Mouse (Mus musculus) embryonic facial prominence, embryonic 13.5 days (tissue): Measurements from ENCODE around the gene Ttbk1. TPM values are rescaled to one million over a fixed set of nuclear protein-coding genes. Genes with fewer than 3 reads are reported as not detected.
"Not testable (repeated sequence)": the region's sequence is repeated elsewhere in the genome, so short reads cannot be mapped to it uniquely, and the experiment has no call there.

Source experiments
- ATAC-seq: fragments of 200-750 bp; cut with Nextera tagmentation; 2 replicates; pipeline ENCODE4 v1.8.0; 2017; ENCODE audit warnings: low read depth; ENCODE audit not compliant: insufficient number of reproducible peaks, insufficient read depth, low FRiP score, low TSS enrichment
- H3K27ac ChIP-seq: fragments of 300-500 bp; sonication (generic); 2 replicates; pipeline ENCODE4 v1.5.1; 2015; ENCODE audit warnings: moderate library complexity, mild to moderate bottlenecking, inconsistent platforms
- H3K27me3 ChIP-seq: fragments of 300-500 bp; sonication (generic); 2 replicates; pipeline ENCODE4 v1.6.1; 2015; ENCODE audit warnings: mild to moderate bottlenecking, inconsistent platforms
- H3K36me3 ChIP-seq: fragments of 300-500 bp; sonication (generic); 2 replicates; pipeline ENCODE4 v1.6.1; 2015; ENCODE audit warnings: mild to moderate bottlenecking, inconsistent platforms
- H3K4me1 ChIP-seq: fragments of 300-500 bp; sonication (generic); 2 replicates; pipeline ENCODE4 v1.6.1; 2015; ENCODE audit warnings: inconsistent platforms
- H3K4me2 ChIP-seq: fragments of 300-500 bp; sonication (generic); 2 replicates; pipeline ENCODE4 v1.6.1; 2015; ENCODE audit warnings: moderate library complexity, mild to moderate bottlenecking, inconsistent platforms
- H3K4me3 ChIP-seq: fragments of 300-500 bp; sonication (generic); 2 replicates; pipeline ENCODE4 v1.5.1; 2015; ENCODE audit warnings: mild to moderate bottlenecking, inconsistent platforms
- H3K9ac ChIP-seq: fragments of 300-500 bp; sonication (generic); 2 replicates; pipeline ENCODE4 v1.6.1; 2015; ENCODE audit warnings: mild to moderate bottlenecking, inconsistent platforms
- H3K9me3 ChIP-seq: fragments of 300-500 bp; sonication (generic); 2 replicates; pipeline ENCODE4 v1.6.1; 2016; ENCODE audit warnings: inconsistent platforms
- WGBS: fragments of 180-500 bp; shearing (Covaris S2); methylation state at CpG from one replicate; pipeline ENCODE4 v1.1.7; 2015; ENCODE audit warnings: mixed read lengths; 5-methylcytosine and 5-hydroxymethylcytosine counted together
- polyA plus RNA-seq: library from polyadenylated mRNA; unstranded; fragments of >200 nt; fragmentation: Nextera tagmentation; extraction: Ambion mirVana; gene quantifications from 2 replicates; pipeline ENCODE4 v1.2.1, GENCODE M21; 2015

Gene Ttbk1
- polyA plus RNA-seq, 1 experiment from 2014 or later, result 0.27 TPM

- ATAC-seq, result no peak
- Histone ChIP-seq H3K36me3 (peaks cover 47% of the 10 kb centered on the region), H3K27ac (no peak overlapping the region), H3K4me3 (no peak overlapping the region), H3K4me2 (no peak overlapping the region), H3K27me3 (no peaks in the 10 kb centered on the region), H3K9ac (no peak overlapping the region), H3K4me1 (0 out of 2 replicates have a peak, but pooled peaks cover 6% of the 10 kb centered on the region), H3K9me3 (no peaks in the 10 kb centered on the region)
- WGBS, result 86% methylated on average over 2 of the region's 2 CpGs
Measured at GRCm38 (mm10) chr17:46502775-46503174, 15.3 kb upstream of the Ttbk1 start.

- Histone ChIP-seq H3K27me3 (peaks cover 21% of the 10 kb centered on the region), H3K27ac (no peak overlapping the region), H3K4me1 (peaks cover 17% of the 10 kb centered on the region), H3K9me3 (no peaks in the 10 kb centered on the region), H3K4me2 (peak overlapping the region; percentile 87; the same call in 1 of the 2 replicates), H3K36me3 (peaks cover 40% of the 10 kb centered on the region), H3K9ac (0 out of 2 replicates have a peak overlapping the region, but pooled peaks have one; percentile 21), H3K4me3 (no peak overlapping the region)
- ATAC-seq, result no peak
- 75% methylated on average over 8 of the region's 8 CpGs for WGBS
Measured at GRCm38 (mm10) chr17:46497956-46498355, 10.5 kb upstream of the Ttbk1 start.

- Histone ChIP-seq H3K36me3 (peaks cover 30% of the 10 kb centered on the region), H3K4me3 (peak within 1 kb of the TSS; percentile 64), H3K4me2 (peak within 1 kb of the TSS; percentile 87), H3K4me1 (peaks cover 17% of the 10 kb centered on the region), H3K27ac (no peak within 1 kb of the TSS), H3K9ac (peak within 1 kb of the TSS; percentile 86), H3K9me3 (no peaks in the 10 kb centered on the region), H3K27me3 (peaks cover 26% of the 10 kb centered on the region)
- peak; percentile 91 for ATAC-seq
- WGBS, result under 1% methylated on average over 44 of the region's 44 CpGs
Measured at GRCm38 (mm10) chr17:46496623-46497434, 9.4 kb upstream of the Ttbk1 start, which contains the start of gene Dnph1. Dnph1 (plus strand) TSS chr17:46496711.

GRCm38 (mm10) chr17:46496081-46496480, 8.6 kb upstream of the Ttbk1 start:
- Histone ChIP-seq H3K27me3 (peaks cover 30% of the 10 kb centered on the region), H3K36me3 (peaks cover 27% of the 10 kb centered on the region), H3K4me1 (peaks cover 17% of the 10 kb centered on the region)
- ATAC-seq, H3K4me3 ChIP-seq, H3K9me3 ChIP-seq, H3K9ac ChIP-seq, H3K27ac ChIP-seq, H3K4me2 ChIP-seq: not testable (repeated sequence)

- H3K4me3 ChIP-seq, result no peak overlapping the region
- no peak for ATAC-seq
- H3K9ac ChIP-seq, result no peak overlapping the region
- peaks cover 30% of the 10 kb centered on the region for H3K27me3 ChIP-seq
- H3K36me3 ChIP-seq, result peaks cover 21% of the 10 kb centered on the region
- 83% methylated on average over 5 of the region's 5 CpGs for WGBS
- H3K27ac ChIP-seq, result no peak overlapping the region
- H3K9me3 ChIP-seq, result no peaks in the 10 kb centered on the region
- H3K4me2 ChIP-seq, result no peak overlapping the region
- peaks cover 17% of the 10 kb centered on the region for H3K4me1 ChIP-seq
Measured at GRCm38 (mm10) chr17:46495486-46495885, 8.0 kb upstream of the Ttbk1 start.

GRCm38 (mm10) chr17:46486995-46487394, 480 bp downstream of the Ttbk1 start:
- 2% methylated on average over 22 of the region's 22 CpGs for WGBS
- Histone ChIP-seq H3K27ac (no peak overlapping the region), H3K4me2 (peak overlapping the region; percentile 72), H3K27me3 (peaks cover 87% of the 10 kb centered on the region), H3K4me3 (peak overlapping the region; percentile 49), H3K36me3 (no peaks in the 10 kb centered on the region), H3K4me1 (peaks cover 15% of the 10 kb centered on the region), H3K9ac (peak overlapping the region; percentile 58), H3K9me3 (no peaks in the 10 kb centered on the region)
- ATAC-seq, result no peak

- Histone ChIP-seq H3K9me3 (no peaks in the 10 kb centered on the region), H3K4me1 (peaks cover 15% of the 10 kb centered on the region), H3K27me3 (peaks cover 85% of the 10 kb centered on the region), H3K4me2 (no peak overlapping the region), H3K27ac (no peak overlapping the region), H3K9ac (no peak overlapping the region), H3K4me3 (no peak overlapping the region), H3K36me3 (no peaks in the 10 kb centered on the region)
- WGBS, result 10% methylated on average over 6 of the region's 6 CpGs
- ATAC-seq, result no peak
Measured at GRCm38 (mm10) chr17:46484461-46484875, 3.0 kb downstream of the Ttbk1 start.

GRCm38 (mm10) chr17:46484021-46484431, 3.4 kb downstream of the Ttbk1 start:
- H3K4me3 ChIP-seq, result peak overlapping the region; percentile 16
- H3K4me1 ChIP-seq, result peaks cover 15% of the 10 kb centered on the region
- no peak overlapping the region for H3K27ac ChIP-seq
- H3K9me3 ChIP-seq, result no peaks in the 10 kb centered on the region
- no peaks in the 10 kb centered on the region for H3K36me3 ChIP-seq
- no peak overlapping the region for H3K9ac ChIP-seq
- H3K4me2 ChIP-seq, result peak overlapping the region; percentile 54
- no peak for ATAC-seq
- peaks cover 82% of the 10 kb centered on the region for H3K27me3 ChIP-seq
- 1% methylated on average over 13 of the region's 13 CpGs for WGBS

GRCm38 (mm10) chr17:46483561-46484001, 3.9 kb downstream of the Ttbk1 start:
- Histone ChIP-seq H3K4me3 (peak overlapping the region; percentile 16), H3K36me3 (no peaks in the 10 kb centered on the region), H3K9me3 (no peaks in the 10 kb centered on the region), H3K27me3 (peaks cover 81% of the 10 kb centered on the region), H3K4me1 (peaks cover 15% of the 10 kb centered on the region), H3K27ac (no peak overlapping the region), H3K9ac (no peak overlapping the region), H3K4me2 (peak overlapping the region; percentile 54)
- ATAC-seq, result 0 out of 2 replicates have a peak, but pooled peaks have one; percentile 16
- WGBS, result under 1% methylated on average over 16 of the region's 16 CpGs

GRCm38 (mm10) chr17:46477286-46477685, 10.2 kb downstream of the Ttbk1 start:
- Histone ChIP-seq H3K9ac (no peak overlapping the region), H3K27me3 (peaks cover 26% of the 10 kb centered on the region; the same call in 1 of the 2 replicates), H3K36me3 (no peaks in the 10 kb centered on the region), H3K4me2 (no peak overlapping the region), H3K9me3 (no peaks in the 10 kb centered on the region), H3K4me3 (no peak overlapping the region), H3K4me1 (0 out of 2 replicates have a peak, but pooled peaks cover 2% of the 10 kb centered on the region), H3K27ac (no peak overlapping the region)
- WGBS, result 85% methylated on average over 15 of the region's 15 CpGs
- ATAC-seq, result no peak

- ATAC-seq, result no peak
- Histone ChIP-seq H3K27me3 (peaks cover 22% of the 10 kb centered on the region; the same call in 1 of the 2 replicates), H3K4me1 (0 out of 2 replicates have a peak, but pooled peaks cover 2% of the 10 kb centered on the region), H3K27ac (no peak overlapping the region), H3K9ac (no peak overlapping the region), H3K4me3 (no peak overlapping the region), H3K36me3 (no peaks in the 10 kb centered on the region), H3K4me2 (no peak overlapping the region), H3K9me3 (no peaks in the 10 kb centered on the region)
- WGBS, result 60% methylated on average over 8 of the region's 8 CpGs
Measured at GRCm38 (mm10) chr17:46476601-46477000, 10.9 kb downstream of the Ttbk1 start.

GRCm38 (mm10) chr17:46467830-46468229, 19.6 kb downstream of the Ttbk1 start:
- Histone ChIP-seq H3K36me3 (no peaks in the 10 kb centered on the region), H3K4me1 (no peaks in the 10 kb centered on the region), H3K27me3 (0 out of 2 replicates have a peak, but pooled peaks cover 4% of the 10 kb centered on the region), H3K4me2 (no peak overlapping the region), H3K9me3 (no peaks in the 10 kb centered on the region), H3K27ac (no peak overlapping the region), H3K9ac (no peak overlapping the region), H3K4me3 (no peak overlapping the region)
- no peak for ATAC-seq
- WGBS, result 61% methylated on average over 9 of the region's 9 CpGs
